Mouse (Mus musculus): ENCODE measurements around the gene Rab3gap1. TPM values are rescaled to one million over a fixed set of nuclear protein-coding genes. Genes with fewer than 3 reads are reported as not detected.

Rab3gap1 gene
- polyA plus RNA-seq, 2 experiments: 18.5 to 23.3 TPM

DNA sequence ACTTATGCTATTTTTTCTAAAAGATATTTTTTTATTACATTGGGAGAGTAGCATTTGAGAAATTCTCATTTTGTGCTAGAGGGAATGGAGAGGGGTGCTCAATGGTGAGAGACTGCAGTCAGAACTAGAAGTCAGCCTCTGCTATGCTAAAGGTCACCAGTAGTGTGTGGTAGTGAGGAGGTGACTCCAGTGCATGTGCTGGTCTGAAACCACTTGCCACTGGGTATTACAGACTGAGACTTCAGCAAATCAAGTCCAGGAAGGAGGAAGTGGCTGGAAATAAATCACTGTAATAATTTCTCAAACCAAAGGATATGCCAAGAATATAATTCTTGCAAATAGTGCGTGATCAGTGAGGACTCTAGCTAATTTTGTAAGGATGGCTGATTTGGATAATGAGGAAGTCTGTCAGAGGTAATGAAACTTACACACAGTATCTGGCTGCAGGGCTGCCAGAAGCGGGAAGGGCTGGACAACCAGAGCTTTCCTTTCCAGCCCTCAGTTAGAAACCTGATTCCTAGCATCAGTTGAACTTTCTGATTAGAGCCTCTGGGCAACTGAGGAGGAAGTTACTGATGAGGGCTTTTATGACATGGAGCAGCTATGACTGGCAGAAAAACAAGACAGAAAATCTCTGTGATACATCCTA lies 112.5 kb downstream of the Rab3gap1 start:
- TF ChIP-seq POLR2A (IDR thresholded peaks at IDR 0.05; ENCODE audit: borderline replicate concordance, extremely low read depth, insufficient read depth, insufficient read length): no peak
- Histone ChIP-seq H3K4me2 (replicated peaks; ENCODE audit: low read depth, low read length, severe bottlenecking) (no peak overlapping the region), H3K27ac (replicated peaks; ENCODE audit: low read depth, low read length) (no peak overlapping the region), H3K9ac (ENCODE audit: low read depth, low read length, severe bottlenecking) (no peak overlapping the region), H3K4me1 (ENCODE audit: control insufficient read depth, insufficient read depth, low read length) (no peaks in the 10 kb centered on the region), H3K4me3 (replicated peaks; ENCODE audit: low read length) (no peak overlapping the region), H3K9me3 (ENCODE audit: control insufficient read depth, low read length) (no peaks in the 10 kb centered on the region), H3K27me3 (ENCODE audit: control insufficient read depth, insufficient read depth, low read length) (no peaks in the 10 kb centered on the region), H3K36me3 (ENCODE audit: control insufficient read depth, insufficient read depth, low read length) (no peaks in the 10 kb centered on the region)
- DNase-seq (ENCODE audit: low spot score) (no peak), ATAC-seq (ENCODE audit: low FRiP score, low read depth) (no peak)
- 28% methylated on average over 2 of the region's 2 CpGs for WGBS

DNA sequence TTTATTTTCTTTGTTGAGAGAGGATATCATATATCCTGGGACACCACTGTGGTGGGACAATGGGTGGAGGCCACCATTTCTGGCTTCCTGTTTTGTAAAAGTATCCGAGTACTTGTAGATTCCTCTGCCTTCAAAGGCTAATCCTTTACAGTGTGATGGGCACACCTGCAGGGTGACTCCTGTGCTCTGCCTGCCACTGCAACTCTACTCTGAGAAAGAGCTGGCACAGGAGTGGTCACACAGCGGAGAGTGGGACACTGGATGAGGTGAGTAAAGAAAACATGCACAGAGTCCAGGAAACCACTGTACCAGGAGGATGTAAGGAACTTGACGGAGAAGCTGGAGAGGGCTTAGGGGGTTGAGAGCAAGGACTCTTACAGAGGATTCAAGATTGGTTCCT lies 113.7 kb downstream of the Rab3gap1 start:
- H3K4me1 ChIP-seq (ENCODE audit: control insufficient read depth, insufficient read depth, low read length): no peaks in the 10 kb centered on the region
- no peaks in the 10 kb centered on the region for H3K27me3 ChIP-seq (ENCODE audit: control insufficient read depth, insufficient read depth, low read length)
- TF ChIP-seq POLR2A (IDR thresholded peaks at IDR 0.05; ENCODE audit: borderline replicate concordance, extremely low read depth, insufficient read depth, insufficient read length): no peak
- H3K9ac ChIP-seq (ENCODE audit: low read depth, low read length, severe bottlenecking): no peak overlapping the region
- no peaks in the 10 kb centered on the region for H3K9me3 ChIP-seq (ENCODE audit: control insufficient read depth, low read length)
- H3K36me3 ChIP-seq (ENCODE audit: control insufficient read depth, insufficient read depth, low read length): no peaks in the 10 kb centered on the region
- no peak overlapping the region for H3K4me2 ChIP-seq (replicated peaks; ENCODE audit: low read depth, low read length, severe bottlenecking)
- ATAC-seq (ENCODE audit: low FRiP score, low read depth): no peak
- H3K27ac ChIP-seq (replicated peaks; ENCODE audit: low read depth, low read length): no peak overlapping the region
- 77% methylated on average over 3 of the region's 3 CpGs for WGBS
- no peak for DNase-seq (ENCODE audit: low spot score)
- H3K4me3 ChIP-seq (replicated peaks; ENCODE audit: low read length): no peak overlapping the region

DNA sequence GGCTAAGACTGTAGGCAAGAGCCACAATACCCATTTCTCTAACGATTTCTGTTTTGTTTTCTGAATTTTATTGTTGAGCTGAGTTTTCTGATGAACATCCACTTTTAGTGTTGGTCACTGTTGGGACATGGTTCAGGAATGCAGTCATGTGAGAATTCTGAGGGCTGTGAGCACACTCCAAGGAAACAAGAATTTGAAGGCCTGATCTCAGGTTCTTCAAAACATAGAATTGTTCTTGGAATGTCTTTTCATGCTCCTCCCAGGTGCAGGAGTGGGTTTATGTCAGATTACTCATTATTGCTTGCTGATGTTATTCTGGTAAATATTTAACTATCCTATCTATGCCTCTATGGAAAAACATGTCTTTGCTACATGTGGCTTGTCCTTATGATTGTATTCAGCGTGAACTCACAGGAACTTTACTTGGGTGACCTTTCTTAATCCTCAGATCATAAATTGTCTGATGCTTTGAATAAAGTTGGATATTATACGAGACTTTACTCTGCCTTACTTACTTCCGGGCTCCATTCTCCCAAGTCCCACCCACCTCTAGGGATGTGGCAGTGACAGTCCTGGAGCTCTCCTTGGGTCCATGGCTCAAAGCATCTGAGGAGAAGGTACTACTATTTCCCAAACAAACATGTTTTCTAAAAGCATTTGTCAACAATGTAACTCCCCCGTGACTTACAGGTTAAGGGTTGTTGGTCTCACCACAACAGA lies 114.9 kb downstream of the Rab3gap1 start:
- no peak for TF ChIP-seq POLR2A (IDR thresholded peaks at IDR 0.05; ENCODE audit: borderline replicate concordance, extremely low read depth, insufficient read depth, insufficient read length)
- Histone ChIP-seq H3K36me3 (ENCODE audit: control insufficient read depth, insufficient read depth, low read length) (no peaks in the 10 kb centered on the region), H3K4me2 (replicated peaks; ENCODE audit: low read depth, low read length, severe bottlenecking) (no peak overlapping the region), H3K9ac (ENCODE audit: low read depth, low read length, severe bottlenecking) (no peak overlapping the region), H3K4me3 (replicated peaks; ENCODE audit: low read length) (no peak overlapping the region), H3K27me3 (ENCODE audit: control insufficient read depth, insufficient read depth, low read length) (no peaks in the 10 kb centered on the region), H3K27ac (replicated peaks; ENCODE audit: low read depth, low read length) (no peak overlapping the region), H3K4me1 (ENCODE audit: control insufficient read depth, insufficient read depth, low read length) (no peaks in the 10 kb centered on the region), H3K9me3 (ENCODE audit: control insufficient read depth, low read length) (no peaks in the 10 kb centered on the region)
- no peak for DNase-seq (ENCODE audit: low spot score)
- WGBS: 85% methylated on average over 5 of the region's 5 CpGs
- ATAC-seq (ENCODE audit: low FRiP score, low read depth): no peak

DNA sequence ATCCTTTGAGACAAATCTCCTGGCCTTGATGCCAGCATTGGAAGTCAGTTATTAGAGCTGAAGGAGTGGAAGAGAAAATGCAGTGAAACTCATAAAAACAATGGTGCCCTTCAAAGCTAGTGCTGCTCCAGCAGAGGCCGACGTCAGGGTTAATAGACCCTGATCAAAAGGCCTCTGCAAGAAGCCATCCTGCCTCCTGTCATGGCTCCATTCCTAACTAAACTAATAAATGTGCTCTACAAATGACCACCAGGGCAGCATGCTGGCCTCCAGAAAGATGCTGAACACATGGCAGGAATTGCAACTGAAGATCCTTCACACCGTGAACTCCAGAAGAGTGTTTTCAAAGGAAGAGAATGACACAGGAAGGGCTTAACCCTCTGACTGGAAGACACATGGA lies 116.8 kb downstream of the Rab3gap1 start:
- H3K4me3 ChIP-seq (replicated peaks; ENCODE audit: low read length): no peak overlapping the region
- no peak for TF ChIP-seq POLR2A (IDR thresholded peaks at IDR 0.05; ENCODE audit: borderline replicate concordance, extremely low read depth, insufficient read depth, insufficient read length)
- H3K4me2 ChIP-seq (replicated peaks; ENCODE audit: low read depth, low read length, severe bottlenecking): no peak overlapping the region
- no peaks in the 10 kb centered on the region for H3K4me1 ChIP-seq (ENCODE audit: control insufficient read depth, insufficient read depth, low read length)
- H3K36me3 ChIP-seq (ENCODE audit: control insufficient read depth, insufficient read depth, low read length): no peaks in the 10 kb centered on the region
- no peak overlapping the region for H3K9ac ChIP-seq (ENCODE audit: low read depth, low read length, severe bottlenecking)
- H3K27me3 ChIP-seq (ENCODE audit: control insufficient read depth, insufficient read depth, low read length): no peaks in the 10 kb centered on the region
- 16% methylated on average over 3 of the region's 3 CpGs for WGBS
- ATAC-seq (ENCODE audit: low FRiP score, low read depth) (no peak), DNase-seq (ENCODE audit: low spot score) (no peak)
- no peaks in the 10 kb centered on the region for H3K9me3 ChIP-seq (ENCODE audit: control insufficient read depth, low read length)
- no peak overlapping the region for H3K27ac ChIP-seq (replicated peaks; ENCODE audit: low read depth, low read length)

DNA sequence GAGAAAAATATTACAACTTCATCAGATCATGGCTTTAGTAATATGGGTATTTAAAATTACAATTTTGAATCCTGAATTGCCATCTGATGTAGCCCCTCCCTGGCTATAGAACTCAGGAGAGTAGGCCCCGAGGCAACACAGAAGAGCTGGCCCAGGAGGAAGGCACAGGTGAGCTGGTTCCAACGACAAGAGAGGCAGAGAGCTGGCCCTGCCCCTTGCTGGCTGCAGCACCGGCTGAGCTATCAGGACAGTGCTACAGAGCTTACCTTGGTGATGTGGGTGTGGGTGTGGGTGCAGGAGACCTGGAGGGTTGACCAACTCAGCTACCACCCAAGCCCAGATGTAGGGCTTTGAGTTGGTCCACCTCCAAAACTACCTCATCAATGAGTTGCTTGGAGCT lies 119.7 kb downstream of the Rab3gap1 start:
- H3K4me2 ChIP-seq (replicated peaks; ENCODE audit: low read depth, low read length, severe bottlenecking): no peak overlapping the region
- no peaks in the 10 kb centered on the region for H3K9me3 ChIP-seq (ENCODE audit: control insufficient read depth, low read length)
- no peaks in the 10 kb centered on the region for H3K4me1 ChIP-seq (ENCODE audit: control insufficient read depth, insufficient read depth, low read length)
- 68% methylated on average over 3 of the region's 3 CpGs for WGBS
- no peak overlapping the region for H3K9ac ChIP-seq (ENCODE audit: low read depth, low read length, severe bottlenecking)
- no peak overlapping the region for H3K27ac ChIP-seq (replicated peaks; ENCODE audit: low read depth, low read length)
- no peak for DNase-seq (ENCODE audit: low spot score)
- ATAC-seq (ENCODE audit: low FRiP score, low read depth): no peak
- no peak for TF ChIP-seq POLR2A (IDR thresholded peaks at IDR 0.05; ENCODE audit: borderline replicate concordance, extremely low read depth, insufficient read depth, insufficient read length)
- no peaks in the 10 kb centered on the region for H3K36me3 ChIP-seq (ENCODE audit: control insufficient read depth, insufficient read depth, low read length)
- H3K27me3 ChIP-seq (ENCODE audit: control insufficient read depth, insufficient read depth, low read length): no peaks in the 10 kb centered on the region
- no peak overlapping the region for H3K4me3 ChIP-seq (replicated peaks; ENCODE audit: low read length)
